Mouse (Mus musculus): ENCODE measurements around the gene Gsk3b.
A peak's percentile ranks its signal among the peaks of the same experiment; 100 is the strongest.

Gsk3b gene

DNA sequence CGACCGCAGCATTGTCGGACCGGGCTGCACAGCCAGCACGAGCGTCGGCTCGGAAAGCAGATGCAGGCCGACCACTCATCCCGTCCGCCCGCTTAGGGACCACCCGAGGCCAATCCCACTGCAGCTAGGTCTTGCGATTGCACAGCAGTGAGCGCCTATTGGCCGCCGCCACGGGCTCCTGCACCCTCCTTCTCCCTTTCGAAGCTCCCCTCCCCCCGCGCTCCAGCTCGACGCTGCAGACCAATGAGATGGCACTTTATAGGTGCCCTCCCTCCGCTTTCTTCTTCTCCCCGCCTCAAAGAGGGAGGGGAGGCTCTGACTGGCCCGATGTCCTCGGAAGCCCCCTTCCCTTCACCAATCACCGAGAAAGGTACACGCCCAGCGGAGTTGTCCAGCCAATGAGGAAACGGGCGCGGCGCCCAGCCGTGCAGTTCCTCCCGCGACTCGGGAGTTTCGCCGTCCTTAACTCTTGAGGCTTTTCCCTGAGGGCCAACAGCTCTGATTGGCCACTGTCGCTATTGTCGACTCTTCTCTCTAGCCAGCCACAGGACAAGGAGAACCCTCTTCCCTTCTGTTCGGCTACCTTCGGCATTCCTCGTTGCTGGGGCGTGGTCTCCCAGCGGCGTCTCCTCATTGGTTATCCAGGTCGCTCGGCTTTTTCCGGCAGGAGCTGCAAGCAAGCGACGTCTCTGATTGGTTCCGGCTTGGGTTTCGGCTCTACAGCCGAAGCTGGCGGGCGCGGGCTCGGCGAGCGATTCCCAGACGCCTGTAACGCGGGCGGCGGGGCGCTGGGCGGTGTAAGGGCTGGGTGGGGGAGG is at the start of gene Gsk3b:
TSS of gene Gsk3b (plus strand) at position 373 of the 818 bp plus-strand sequence.
- peak; percentile 100 for DNase-seq

DNA sequence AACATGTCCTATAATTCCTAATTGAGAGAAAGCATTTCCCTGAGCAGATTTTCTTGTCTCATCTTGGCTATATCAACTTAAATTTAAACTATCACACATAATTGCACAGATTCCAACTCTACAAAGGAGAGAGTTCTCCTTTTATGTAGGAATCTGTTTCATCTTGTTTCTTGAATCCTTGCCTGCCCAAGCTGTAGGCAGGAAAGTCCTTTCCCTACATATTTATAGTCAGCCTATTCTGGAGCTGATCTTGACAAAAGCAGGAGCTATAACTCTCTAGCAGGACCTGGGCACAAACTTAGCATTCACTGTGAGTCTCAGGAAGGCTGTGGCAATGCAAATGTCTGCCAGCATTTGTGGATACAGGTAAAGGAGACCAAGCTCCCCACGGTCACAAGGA is 46.6 kb upstream of the Gsk3b start:
- no peak for DNase-seq

DNA sequence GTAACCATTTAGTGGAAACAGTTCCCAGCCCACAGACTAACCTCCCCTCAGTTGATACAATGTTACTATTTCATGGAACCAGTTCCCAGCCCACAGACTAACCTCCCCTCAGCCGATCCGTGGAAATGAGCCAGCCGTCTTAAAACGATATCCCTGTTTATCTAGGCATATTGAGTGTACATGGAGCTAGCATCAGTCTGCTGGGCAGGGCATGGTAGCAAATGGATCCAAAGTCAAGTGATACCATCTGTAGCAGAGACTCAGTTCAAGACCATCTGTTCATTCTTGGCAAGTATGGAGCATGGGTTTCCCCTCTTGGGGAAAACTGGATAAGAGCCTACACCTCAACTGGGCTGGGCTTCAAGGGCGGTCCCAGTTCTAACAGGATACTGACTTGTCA is 44.2 kb upstream of the Gsk3b start:
- DNase-seq: no peak

DNA sequence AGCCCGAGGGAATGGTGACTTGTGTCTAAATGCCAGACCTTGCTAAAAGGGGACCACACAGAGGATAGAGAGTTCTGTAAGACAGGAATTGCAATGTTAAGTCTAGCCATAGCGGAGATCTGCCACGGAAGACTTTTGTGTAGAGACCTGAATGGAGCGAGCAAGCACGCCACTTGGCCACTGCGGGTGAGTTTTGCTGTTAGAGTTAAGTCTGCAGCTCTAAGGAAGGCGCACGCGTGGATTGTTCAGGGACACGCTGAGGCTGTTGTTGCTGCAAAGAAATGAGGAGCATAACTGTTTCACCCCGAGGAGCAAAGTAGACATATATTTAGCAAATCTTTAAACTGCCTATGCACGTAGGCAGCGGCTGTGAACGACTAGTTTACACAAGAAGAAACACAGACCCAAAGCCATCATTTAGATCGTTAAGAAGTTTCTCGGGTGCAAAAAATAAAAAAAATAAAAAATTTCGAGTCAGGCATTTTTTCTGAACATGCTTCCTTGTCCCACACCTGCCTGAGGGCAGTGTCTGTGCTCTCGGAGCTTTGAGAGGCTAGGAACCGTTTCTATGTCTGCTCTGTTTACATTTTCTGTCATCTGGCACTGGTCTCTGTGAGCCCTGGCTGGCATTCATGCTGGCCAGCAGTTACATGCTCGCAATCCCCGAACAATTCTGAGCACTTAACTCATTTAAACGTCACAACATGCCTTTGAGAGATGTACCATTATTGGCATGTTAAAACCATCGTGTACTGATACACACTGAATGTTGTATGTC is 40.8 kb upstream of the Gsk3b start:
- peak; percentile 37 for DNase-seq

DNA sequence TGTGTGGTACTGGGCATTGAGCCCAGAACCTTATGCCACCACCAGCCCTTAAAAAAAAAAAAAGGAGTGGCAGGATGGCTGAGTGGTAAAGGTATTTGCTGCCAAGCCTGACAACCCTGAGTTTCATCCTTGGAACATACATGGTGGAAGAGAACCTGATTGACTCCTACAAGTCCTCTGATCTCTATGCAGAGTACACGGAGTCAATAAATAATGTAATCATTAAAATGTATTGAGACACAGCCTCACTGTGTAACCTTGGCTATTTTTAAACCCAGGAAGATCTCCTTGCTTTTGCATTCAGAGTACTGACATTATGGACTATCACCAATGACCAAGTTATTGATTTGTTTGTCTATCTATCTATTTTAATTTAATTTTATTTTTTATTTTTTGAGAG is 30.9 kb upstream of the Gsk3b start:
- DNase-seq: no peak

DNA sequence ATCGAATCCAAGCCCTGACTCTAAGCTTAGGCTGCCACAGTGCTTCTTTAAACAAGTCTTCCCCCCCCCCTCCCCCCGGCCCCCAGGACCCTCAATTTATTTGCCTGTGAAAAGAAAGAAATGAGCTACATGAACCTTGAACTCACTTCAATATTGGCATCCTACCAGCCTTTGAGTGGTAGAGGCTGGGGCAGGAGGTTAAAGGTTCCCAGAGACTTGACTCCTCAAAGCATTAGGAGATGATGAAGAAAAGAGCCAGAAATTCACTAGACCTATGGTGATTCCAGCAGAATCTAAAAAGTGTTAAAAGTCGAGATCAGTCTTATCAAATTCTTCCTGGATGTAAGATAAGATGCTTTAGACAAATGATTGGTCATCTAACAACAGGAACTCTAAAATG is 30.0 kb upstream of the Gsk3b start:
- DNase-seq: no peak

DNA sequence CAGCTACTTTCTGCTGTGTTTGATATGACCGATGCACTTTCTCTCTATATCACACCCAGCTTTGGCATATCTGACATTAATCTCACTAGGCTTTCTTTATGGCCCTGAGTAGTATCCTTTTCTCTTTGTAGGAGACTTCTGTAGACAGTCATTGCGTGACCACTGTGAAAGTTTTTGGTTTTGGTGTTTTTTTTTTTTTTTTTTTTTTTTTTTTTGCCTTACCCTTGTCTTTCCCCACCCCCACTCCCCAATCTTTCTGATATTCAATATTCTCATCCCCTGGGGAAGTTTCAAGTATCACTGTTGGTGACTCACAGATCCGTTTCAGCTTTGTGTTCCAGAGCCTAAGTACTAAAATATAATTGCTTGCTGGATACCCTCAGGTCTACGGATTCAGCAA is 29.2 kb upstream of the Gsk3b start:
- no peak for DNase-seq

DNA sequence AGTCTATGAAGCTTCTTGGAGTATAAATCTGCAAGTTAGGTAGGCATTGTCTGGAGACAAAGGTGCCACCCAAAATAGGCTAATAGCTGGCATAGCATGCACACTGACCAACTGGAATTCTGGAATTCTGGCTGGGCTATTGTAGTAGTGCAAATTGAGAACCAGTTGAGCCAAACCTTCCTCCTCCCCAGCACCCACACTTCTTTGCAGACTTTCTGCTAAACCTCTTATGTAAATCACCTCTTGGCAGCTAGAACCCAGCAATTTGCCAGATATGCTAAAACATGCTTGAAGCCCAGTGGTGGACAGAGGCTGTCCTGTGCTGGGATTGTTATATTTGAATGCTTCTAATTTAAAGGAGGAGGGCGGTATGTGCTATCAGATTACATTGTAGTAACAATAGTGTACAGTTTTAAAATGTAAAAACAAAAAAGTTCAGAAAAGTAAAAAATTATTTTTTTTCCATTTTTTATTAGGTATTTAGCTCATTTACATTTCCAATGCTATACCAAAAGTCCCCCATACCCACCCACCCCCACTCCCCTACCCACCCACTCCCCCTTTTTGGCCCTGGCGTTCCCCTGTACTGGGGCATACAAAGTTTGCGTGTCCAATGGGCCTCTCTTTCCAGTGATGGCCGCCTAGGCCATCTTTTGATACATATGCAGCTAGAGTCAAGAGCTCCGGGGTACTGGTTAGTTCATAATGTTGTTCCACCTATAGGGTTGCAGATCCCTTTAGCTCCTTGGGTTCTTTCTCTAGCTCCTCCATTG is 14.8 kb upstream of the Gsk3b start:
- peak; percentile 45 for DNase-seq

DNA sequence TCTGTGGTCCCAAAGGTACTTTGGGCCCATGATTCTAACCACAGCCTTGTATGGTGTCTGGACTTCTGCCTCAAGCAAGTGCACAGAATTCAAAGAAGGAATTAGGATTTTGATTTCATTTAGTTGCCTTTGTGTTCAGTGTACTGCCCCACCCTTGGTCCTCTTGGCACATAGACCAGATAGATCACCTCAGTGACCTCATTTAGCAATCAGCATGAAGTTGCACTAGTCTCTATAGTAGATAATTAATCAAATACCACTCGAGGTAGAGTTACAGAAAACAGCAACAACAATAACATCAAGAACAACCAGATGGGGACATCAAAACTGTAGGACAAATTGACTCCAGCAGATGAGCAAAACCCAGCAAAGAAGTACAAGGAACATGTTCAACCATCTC is 8.6 kb upstream of the Gsk3b start:
- no peak for DNase-seq

DNA sequence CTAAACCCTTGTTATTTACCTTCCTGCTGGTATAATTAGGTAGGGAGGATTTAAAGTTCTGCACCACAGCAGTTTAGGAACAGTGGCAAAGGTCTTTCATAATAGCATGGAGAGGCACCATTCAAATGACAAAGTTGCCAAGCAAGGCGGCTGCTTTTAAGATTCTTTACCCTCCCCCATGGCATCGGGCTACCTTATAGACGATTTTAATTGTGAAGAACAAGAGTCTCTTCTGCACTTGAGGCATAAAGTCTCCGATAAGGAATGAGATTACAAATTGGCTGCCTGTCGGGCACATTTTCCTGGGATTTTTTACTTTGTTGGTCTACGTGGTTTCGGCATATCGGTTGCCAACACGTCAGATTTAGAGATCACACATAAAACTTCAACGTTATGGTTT is 1.6 kb upstream of the Gsk3b start:
- DNase-seq: peak; percentile 60

DNA sequence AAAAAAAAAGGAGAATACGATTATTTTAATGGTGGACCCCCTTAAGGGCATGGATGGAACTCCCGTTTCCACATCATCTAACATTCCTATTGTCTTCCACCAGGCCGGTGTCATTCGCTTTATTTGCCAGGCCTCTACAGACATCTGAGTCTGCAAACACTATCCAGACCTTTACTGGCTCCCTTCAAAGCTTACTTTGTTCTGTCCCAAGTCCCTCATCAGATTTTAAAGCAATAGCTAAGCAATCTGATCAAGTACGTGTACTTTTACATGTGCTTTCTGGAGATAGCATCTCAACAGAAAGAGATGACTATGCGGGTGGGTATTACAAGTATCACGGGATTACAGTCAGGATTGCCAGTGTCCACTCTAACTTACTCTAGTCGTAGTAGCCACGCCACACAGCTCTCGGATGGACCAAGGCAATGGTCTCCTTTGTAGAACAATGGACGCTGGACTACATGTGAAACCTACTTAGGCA is 1.1 kb upstream of the Gsk3b start:
- DNase-seq: no peak

DNA sequence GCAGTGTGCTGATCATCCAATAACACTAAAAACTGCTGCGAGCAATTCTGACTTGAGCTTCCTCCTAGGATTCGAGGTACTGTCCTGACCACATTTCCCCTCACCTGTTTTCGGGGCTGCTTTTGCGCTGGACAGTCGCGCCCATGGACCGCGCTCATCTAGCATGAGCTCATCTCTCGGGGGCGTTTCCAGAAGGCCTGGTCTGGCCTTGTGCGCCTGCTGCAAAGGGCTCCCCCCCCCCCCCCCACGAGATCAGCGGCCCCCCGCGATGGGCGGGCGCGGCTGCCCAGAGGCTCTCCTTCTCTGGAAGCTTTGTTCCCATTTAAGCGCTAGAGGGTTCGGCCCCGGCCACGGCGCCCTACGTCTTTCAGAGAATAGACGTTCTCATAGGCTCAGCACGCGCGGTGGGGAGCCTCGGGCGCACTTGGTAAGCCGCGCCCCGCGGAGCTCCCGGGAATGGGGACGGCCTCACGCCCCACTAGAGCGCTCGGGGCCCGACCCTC is 624 bp upstream of the Gsk3b start:
- no peak for DNase-seq

DNA sequence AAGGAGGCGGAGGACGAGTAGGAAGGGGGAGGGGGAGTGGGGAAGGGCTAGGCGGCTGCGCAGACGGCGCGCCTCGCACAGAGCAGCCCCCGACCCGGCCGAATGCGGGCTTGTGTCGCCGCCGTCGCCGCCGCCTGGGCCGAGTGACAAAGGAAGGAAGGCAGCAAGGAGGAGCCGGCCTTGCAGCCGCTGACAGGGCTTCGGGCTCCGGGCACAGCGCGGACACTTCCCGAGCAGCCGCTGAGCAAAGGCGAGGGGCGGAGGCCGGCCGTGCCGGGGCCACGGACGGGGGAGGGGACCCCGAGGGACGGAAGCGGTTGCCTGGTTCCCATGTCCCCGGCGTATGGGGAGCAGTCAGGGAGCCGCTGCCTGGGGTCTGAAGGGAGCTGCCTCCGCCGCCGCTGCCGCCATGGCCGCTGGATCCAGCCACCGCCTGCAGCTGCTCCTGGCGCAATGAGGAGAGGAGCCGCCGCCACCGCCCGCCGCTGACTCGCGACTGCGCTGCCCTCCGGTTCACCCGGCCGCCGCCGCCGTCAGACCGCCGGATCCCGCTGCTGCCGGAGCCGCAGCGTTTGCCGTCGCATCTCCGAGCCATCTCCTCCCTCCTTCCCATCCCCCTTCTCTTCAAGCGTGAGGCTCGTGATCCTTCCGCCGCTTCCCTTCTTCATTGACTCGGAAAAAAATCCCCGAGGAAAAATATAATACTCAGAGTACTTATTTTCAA is 808 bp downstream of the Gsk3b start:
- DNase-seq: peak; percentile 66

DNA sequence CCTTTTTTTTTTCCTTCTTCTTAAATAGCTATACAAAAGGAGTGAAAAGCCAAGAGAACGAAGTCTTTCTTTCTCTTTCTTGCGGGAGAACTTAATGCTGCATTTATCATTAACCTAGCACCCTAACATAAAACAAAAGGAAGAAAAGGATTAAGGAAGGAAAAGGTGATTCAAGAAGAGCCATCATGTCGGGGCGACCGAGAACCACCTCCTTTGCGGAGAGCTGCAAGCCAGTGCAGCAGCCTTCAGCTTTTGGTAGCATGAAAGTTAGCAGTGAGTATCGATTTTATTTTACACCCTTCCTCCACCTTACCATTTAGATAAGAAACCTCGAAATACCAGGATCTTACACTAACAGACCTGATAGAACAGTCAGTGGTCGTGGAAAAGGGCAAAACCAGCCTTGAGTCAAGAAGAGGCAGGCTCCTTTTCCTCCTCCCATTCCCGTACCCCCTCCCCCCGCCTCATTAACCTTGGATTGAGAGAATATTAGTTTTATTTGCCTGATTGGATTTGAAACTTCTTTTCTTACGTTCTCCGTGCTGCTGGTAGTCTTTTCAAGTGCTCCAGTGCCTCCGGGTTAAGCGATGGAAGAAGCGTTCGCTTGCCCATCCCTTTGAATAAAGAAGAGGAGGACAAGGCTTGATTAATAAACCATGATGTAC is 1.7 kb downstream of the Gsk3b start:
- peak; percentile 11 for DNase-seq

DNA sequence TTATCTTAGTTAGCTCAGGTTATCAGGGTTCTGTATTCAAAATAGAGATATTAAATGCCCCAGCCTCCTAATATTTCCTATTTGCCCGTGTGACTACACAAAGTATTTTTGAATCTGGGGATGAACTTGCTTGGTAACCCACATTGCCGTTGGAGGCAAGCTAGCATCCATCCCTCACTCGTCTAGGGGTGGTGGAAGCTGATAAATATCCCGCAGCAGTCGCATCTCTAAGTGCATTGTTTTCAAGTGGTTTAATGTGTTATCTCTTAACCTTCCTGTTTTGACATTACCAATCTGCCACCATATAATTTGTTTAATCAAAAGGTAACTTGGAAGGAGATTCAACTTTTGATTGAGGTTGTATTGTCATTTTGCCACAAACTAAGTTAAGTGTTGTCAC is 2.2 kb downstream of the Gsk3b start:
- DNase-seq: no peak

DNA sequence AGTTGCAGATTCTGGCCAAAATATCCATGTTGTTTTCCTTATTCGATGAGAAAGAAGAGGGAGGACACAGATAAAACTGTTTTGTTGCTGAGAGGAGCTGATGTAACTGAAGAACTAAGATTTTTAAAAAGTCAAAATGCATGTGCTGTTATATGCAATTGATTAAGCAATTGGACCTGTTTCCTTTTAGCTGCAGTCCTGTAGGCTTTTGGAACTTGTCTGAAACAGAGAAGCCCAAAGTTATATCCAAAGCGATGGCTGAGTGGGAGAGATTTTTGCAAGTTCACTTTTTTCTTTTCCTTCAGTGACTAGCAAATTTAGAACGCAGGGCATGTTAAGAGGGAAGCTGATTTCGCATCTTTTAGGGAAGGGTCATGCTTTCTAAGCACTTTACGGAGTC is 2.9 kb downstream of the Gsk3b start:
- DNase-seq: no peak

DNA sequence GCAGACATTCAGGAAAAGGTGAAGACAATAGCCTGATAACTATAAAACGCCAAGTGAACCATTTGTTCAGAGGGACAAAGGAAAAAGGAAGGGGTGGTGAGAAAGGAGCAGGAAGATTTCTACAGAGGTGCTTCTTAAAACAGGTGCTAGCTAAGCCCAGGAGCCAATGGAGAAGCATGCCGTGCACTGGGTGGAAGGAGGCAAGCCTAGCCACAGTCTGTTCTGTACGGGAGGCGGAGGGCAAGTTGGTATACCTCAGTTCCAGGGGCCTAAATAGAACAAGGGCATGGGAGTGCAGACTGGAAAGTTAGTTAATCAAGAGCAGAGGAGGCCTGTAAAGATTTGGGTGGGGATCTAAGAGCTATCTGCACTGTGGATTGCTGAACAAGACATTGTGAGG is 3.8 kb downstream of the Gsk3b start:
- DNase-seq: no peak

DNA sequence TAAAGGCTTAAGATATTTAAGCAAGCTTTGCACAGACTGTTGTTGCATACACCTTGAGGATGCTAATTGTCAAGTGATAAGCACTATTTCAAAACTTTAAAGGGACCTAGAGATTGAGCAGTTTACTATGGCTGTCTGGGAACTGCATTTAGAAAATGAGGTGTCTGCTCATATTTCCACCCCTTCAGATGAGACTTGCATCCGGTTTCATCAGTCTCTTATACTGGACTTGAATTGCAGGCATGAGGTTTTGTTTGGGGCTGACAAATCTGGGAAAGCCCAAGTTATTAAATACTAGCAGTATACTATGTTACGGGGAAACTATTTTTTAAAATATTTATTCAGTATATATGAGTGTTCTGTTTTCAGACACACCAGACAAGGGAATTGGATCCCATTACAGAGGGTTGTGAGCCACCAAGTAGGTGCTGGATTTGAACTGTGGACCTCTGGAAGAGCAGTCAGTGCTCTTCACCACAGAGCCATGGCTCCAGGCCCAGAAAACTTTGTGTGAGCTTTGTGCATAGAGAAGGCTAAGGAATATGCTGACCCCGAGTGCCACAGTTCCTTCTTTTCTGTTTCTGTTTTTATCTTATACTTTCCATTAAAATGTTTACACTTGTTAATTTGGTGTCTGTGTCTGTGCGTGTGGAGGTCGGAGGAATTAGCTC is 6.5 kb downstream of the Gsk3b start:
- no peak for DNase-seq

DNA sequence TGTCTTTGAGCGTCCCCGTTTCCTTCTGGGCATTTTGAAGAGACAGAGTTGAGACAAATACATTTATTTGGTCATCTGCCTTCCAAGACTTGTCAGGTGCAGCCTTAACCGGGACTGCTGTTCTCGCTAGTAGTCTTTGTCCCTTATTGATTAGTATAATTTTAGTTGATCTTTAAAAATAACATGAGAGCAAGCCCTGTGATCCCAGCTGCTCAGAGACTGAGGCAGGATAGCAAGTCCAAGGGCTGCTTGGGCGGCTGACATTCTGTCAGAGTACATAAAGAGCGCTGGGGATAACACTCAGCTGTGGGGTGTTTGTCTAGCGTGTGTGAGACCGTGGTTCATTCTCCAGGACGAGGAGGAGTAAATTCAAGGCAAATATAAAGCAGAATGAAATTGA is 8.7 kb downstream of the Gsk3b start:
- no peak for DNase-seq

DNA sequence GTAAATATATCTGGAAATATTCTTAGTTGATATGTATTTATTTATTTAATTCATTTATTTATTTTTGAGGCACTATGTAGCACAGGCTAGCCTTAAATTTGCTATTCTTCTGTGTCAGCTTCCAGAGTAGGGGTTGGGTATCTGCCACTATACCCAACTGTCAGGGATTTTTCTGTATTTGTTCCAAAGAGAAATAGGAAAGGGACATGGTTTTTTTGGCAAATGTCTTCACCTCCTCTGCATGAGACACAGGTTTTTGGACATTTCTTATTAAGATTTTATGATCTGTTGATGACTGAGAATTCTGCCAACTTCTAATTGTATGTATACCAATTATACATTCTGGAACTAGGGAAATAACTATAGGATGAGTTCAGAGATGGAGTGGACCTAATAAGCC is 10.5 kb downstream of the Gsk3b start:
- no peak for DNase-seq

DNA sequence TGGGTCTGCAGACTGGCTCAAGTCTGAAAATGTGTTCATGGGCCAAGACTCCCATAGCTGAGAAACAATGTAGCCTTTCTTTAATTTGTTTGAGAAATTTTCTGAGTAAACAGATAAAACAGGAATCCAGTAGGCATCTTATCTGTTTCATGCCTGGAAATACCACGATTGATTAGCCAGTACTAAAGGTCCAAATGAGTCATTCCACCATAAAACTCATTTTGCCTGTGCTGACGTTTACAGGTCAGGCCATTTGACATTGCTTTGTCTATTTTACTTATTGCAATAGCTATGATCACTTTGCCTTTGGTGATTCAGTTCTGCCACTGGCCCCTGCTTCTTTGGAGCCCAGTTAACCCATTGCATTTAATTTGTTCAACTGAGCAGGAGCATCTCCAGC is 11.8 kb downstream of the Gsk3b start:
- DNase-seq: no peak
